Mouse (Mus musculus) bone marrow macrophage, adult 2 months (primary cell): ENCODE results near the gene Rnf115.

Source experiments
- CTCF ChIP-seq: IDR thresholded peaks from 2 replicates; pipeline ENCODE4 v1.5.1; 2012; ENCODE audit warnings: low read depth, mild to moderate bottlenecking, low read length, moderate library complexity
- POLR2A ChIP-seq: IDR thresholded peaks from 2 replicates; pipeline ENCODE4 v1.6.1; 2012; ENCODE audit warnings: mild to moderate bottlenecking, low read depth, low read length, borderline replicate concordance

DNA sequence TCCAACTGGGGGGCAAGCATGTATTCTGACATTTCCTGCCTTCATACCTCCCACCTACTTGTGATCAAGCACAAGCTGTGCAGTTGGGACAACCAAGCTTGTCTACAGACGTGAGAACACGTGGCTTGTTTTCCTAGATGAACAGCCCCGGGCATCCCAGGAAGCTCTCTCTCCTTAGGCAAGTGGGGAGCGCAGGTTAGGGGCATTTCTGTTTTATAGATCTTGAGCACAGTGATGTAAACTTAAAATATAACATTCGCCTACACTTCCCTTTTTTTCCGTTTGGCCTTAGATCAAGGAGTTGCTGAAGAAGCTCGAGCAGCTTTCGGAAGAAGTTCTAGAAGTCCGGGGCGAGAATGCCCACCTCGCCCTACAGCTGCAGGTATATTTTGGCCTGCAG is 38.6 kb upstream of the Rnf115 start:
- TF ChIP-seq POLR2A (no peak), CTCF (no peak)
